Mouse (Mus musculus): ENCODE results near the gene Sp110. TPM values are rescaled to one million over a fixed set of nuclear protein-coding genes. Genes with fewer than 3 reads are reported as not detected.
"Not testable (repeated sequence)": the region's sequence is repeated elsewhere in the genome, so short reads cannot be mapped to it uniquely, and the experiment has no call there.

The Sp110 gene
- polyA plus RNA-seq, 1 experiment from 2014 or later = 0.63 TPM

GRCm38 (mm10) chr1:85575376-85575775, 23.2 kb downstream of the Sp110 start, which contains the start of gene G530012D18Rik:
Gene G530012D18Rik, plus strand, starts transcription at chr1:85575676.
- ATAC-seq (ENCODE audit: low FRiP score); H3K4me3 ChIP-seq (replicated peaks; ENCODE audit: low read length); H3K9ac ChIP-seq; H3K4me1 ChIP-seq (replicated peaks; ENCODE audit: control insufficient read depth, insufficient read depth, low read length); H3K4me2 ChIP-seq (replicated peaks); H3K36me3 ChIP-seq (replicated peaks; ENCODE audit: control insufficient read depth, insufficient read depth); H3K9me3 ChIP-seq (ENCODE audit: control insufficient read depth, low read length); DNase-seq (ENCODE audit: low spot score); H3K27ac ChIP-seq; H3K27me3 ChIP-seq (ENCODE audit: control insufficient read depth, insufficient read depth, low read length): not testable (repeated sequence)
- WGBS = 61% methylated on average over 2 of the region's 3 CpGs

- not testable (repeated sequence) for H3K27ac ChIP-seq; H3K9me3 ChIP-seq (ENCODE audit: control insufficient read depth, low read length); H3K27me3 ChIP-seq (ENCODE audit: control insufficient read depth, insufficient read depth, low read length); H3K4me3 ChIP-seq (replicated peaks; ENCODE audit: low read length); H3K9ac ChIP-seq; H3K36me3 ChIP-seq (replicated peaks; ENCODE audit: control insufficient read depth, insufficient read depth); DNase-seq (ENCODE audit: low spot score); H3K4me1 ChIP-seq (replicated peaks; ENCODE audit: control insufficient read depth, insufficient read depth, low read length); ATAC-seq (ENCODE audit: low FRiP score); H3K4me2 ChIP-seq (replicated peaks)
- WGBS = 78% methylated on average over 4 of the region's 4 CpGs
Observed at GRCm38 (mm10) chr1:85573554-85573953, 25.1 kb downstream of the Sp110 start.

- H3K27ac ChIP-seq; H3K36me3 ChIP-seq (replicated peaks; ENCODE audit: control insufficient read depth, insufficient read depth); DNase-seq (ENCODE audit: low spot score); H3K4me1 ChIP-seq (replicated peaks; ENCODE audit: control insufficient read depth, insufficient read depth, low read length); H3K9ac ChIP-seq; H3K9me3 ChIP-seq (ENCODE audit: control insufficient read depth, low read length); ATAC-seq (ENCODE audit: low FRiP score); H3K4me2 ChIP-seq (replicated peaks); H3K4me3 ChIP-seq (replicated peaks; ENCODE audit: low read length); H3K27me3 ChIP-seq (ENCODE audit: control insufficient read depth, insufficient read depth, low read length): not testable (repeated sequence)
- WGBS = 83% methylated on average over 4 of the region's 4 CpGs
Observed at GRCm38 (mm10) chr1:85555261-85555660, 43.4 kb downstream of the Sp110 start.

- not testable (repeated sequence) for DNase-seq (ENCODE audit: low spot score); H3K9ac ChIP-seq; H3K9me3 ChIP-seq (ENCODE audit: control insufficient read depth, low read length); H3K36me3 ChIP-seq (replicated peaks; ENCODE audit: control insufficient read depth, insufficient read depth); H3K4me1 ChIP-seq (replicated peaks; ENCODE audit: control insufficient read depth, insufficient read depth, low read length); H3K4me3 ChIP-seq (replicated peaks; ENCODE audit: low read length); H3K4me2 ChIP-seq (replicated peaks); H3K27ac ChIP-seq; H3K27me3 ChIP-seq (ENCODE audit: control insufficient read depth, insufficient read depth, low read length); ATAC-seq (ENCODE audit: low FRiP score)
Observed at GRCm38 (mm10) chr1:85546442-85546841, 52.2 kb downstream of the Sp110 start.

GRCm38 (mm10) chr1:85543818-85544217, 54.8 kb downstream of the Sp110 start:
- DNase-seq (ENCODE audit: low spot score) = not testable (repeated sequence)

GRCm38 (mm10) chr1:85528451-85529110, 70.0 kb downstream of the Sp110 start:
- DNase-seq (ENCODE audit: low spot score); H3K9ac ChIP-seq: not testable (repeated sequence)
- WGBS = 75% methylated on average over 13 of the region's 15 CpGs

More at GRCm38 (mm10) chr1:85543818-85544217, 54.8 kb downstream of the Sp110 start:
- not testable (repeated sequence) for H3K9ac ChIP-seq; H3K4me3 ChIP-seq (replicated peaks; ENCODE audit: low read length); ATAC-seq (ENCODE audit: low FRiP score); H3K27ac ChIP-seq; H3K27me3 ChIP-seq (ENCODE audit: control insufficient read depth, insufficient read depth, low read length); H3K4me2 ChIP-seq (replicated peaks); H3K4me1 ChIP-seq (replicated peaks; ENCODE audit: control insufficient read depth, insufficient read depth, low read length); H3K36me3 ChIP-seq (replicated peaks; ENCODE audit: control insufficient read depth, insufficient read depth); H3K9me3 ChIP-seq (ENCODE audit: control insufficient read depth, low read length)
- WGBS = 81% methylated on average over 3 of the region's 4 CpGs

More at GRCm38 (mm10) chr1:85528451-85529110, 70.0 kb downstream of the Sp110 start:
- not testable (repeated sequence) for H3K4me1 ChIP-seq (replicated peaks; ENCODE audit: control insufficient read depth, insufficient read depth, low read length); ATAC-seq (ENCODE audit: low FRiP score); H3K4me3 ChIP-seq (replicated peaks; ENCODE audit: low read length); H3K27ac ChIP-seq; H3K9me3 ChIP-seq (ENCODE audit: control insufficient read depth, low read length); H3K27me3 ChIP-seq (ENCODE audit: control insufficient read depth, insufficient read depth, low read length); H3K36me3 ChIP-seq (replicated peaks; ENCODE audit: control insufficient read depth, insufficient read depth); H3K4me2 ChIP-seq (replicated peaks)

Other genes starting within 250 kb of the Sp110 start
- not detected in 2 replicates for gene G530012D18Rik, start 23.1 kb downstream of the Sp110 start, polyA plus RNA-seq (2014; fragmentation: Nextera tagmentation; extraction: Ambion mirVana)
- gene Sp140, start 1.6 kb upstream of the Sp110 start, polyA plus RNA-seq (2014; fragmentation: Nextera tagmentation; extraction: Ambion mirVana) = 0.39 and 0.67 TPM in 2 replicates
- gene Sp100, start 51.2 kb upstream of the Sp110 start, polyA plus RNA-seq (2014; fragmentation: Nextera tagmentation; extraction: Ambion mirVana) = 0.27 and 0.48 TPM in 2 replicates
- gene A630001G21Rik, start 179.8 kb upstream of the Sp110 start, polyA plus RNA-seq (2014; fragmentation: Nextera tagmentation; extraction: Ambion mirVana) = 0.19 and 0.27 TPM in 2 replicates
- 77.8 and 91.9 TPM in 2 replicates for gene Cab39, start 194.6 kb upstream of the Sp110 start, polyA plus RNA-seq (2014; fragmentation: Nextera tagmentation; extraction: Ambion mirVana)